Mouse (Mus musculus): ENCODE data around the gene C1rl. TPM values are rescaled to one million over a fixed set of nuclear protein-coding genes. Genes with fewer than 3 reads are reported as not detected.
"Not testable (repeated sequence)": the region's sequence is repeated elsewhere in the genome, so short reads cannot be mapped to it uniquely, and the experiment has no call there.

Gene C1rl
- total RNA-seq, 2 experiments from 2014 or later, result 0.09 to 0.42 TPM

DNA sequence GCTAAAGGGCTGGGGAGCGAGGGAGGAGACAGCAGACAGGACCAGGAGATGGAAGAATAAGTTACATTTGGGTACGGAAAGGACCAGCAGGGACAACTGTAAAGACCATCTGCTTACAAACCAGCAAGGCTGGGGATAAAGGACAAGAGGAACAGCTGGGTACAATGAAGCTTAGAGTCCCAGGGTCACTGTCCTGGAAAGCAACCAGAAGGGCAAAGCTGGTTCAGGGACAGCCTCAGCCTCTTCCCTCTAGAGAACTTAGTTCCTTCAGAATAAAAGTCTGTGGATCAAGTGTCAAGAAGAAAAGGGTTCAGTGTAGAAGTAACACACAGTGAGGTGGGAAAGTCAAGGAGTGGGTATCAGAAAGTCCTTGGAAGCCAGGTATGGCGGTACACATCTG, 21.8 kb upstream of the C1rl start:
- no peak for ATAC-seq (replicated peaks; ENCODE audit: low FRiP score, low TSS enrichment, poor library complexity, severe bottlenecking)

DNA sequence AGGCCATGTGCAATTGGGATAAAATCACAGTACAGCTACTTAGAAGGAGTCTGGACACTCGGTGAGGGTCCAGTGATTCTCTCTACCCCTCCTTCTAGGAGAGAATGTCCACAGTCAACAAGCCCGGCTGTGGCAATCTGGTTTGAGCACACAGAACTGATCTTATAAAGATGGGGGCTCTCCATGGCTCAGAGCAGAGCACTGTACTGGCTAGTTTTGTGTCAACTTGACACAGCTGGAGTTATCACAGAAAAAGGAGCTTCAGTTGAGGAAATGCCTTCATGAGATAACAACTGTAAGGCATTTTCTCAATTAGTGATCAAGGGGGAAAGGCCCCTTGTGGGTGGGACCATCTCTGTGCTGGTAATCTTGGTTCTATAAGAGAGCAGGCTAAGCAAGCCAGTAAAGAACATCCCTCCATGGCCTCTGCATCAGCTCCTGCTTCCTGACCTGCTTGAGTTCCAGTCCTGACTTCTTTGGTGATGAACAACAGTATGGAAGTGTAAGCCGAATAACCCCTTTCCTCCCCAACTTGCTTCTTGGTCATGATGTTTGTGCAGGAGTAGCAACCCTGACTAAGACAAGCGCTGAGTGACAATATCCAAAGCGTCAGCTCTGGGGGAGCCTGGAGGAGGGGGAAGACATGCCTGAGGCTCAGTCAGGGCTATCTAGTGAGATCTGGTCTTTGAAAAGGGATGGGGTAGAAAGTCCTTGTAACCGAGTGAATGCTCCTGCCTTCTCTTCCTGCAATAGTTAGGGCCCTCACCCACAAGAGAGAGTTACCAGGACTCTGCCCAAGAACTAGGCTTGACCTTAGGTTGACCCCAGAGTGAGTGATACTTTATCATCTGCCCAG, 20.9 kb upstream of the C1rl start:
- peak; percentile 66 for ATAC-seq (replicated peaks; ENCODE audit: low FRiP score, low TSS enrichment, poor library complexity, severe bottlenecking)

DNA sequence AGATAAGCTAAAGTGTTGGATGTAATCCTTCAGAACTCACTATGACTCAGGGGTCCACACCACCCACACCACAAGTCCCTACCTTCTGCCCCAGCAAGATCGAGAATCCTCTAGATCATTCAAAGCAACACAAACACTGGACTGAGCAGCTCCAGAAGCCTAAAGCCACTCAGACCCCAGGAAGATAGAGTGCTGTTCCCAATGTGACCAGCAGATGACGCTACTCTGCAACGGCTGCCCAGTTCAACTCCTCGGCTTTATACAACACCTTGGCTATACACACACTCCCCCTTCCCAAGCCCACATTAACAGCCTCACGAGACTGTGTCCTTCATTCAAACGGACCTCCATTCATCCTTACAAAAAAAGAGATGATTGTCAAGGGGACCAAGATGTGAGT, 20.1 kb upstream of the C1rl start:
- peak; percentile 58 for ATAC-seq (replicated peaks; ENCODE audit: low FRiP score, low TSS enrichment, poor library complexity, severe bottlenecking)

DNA sequence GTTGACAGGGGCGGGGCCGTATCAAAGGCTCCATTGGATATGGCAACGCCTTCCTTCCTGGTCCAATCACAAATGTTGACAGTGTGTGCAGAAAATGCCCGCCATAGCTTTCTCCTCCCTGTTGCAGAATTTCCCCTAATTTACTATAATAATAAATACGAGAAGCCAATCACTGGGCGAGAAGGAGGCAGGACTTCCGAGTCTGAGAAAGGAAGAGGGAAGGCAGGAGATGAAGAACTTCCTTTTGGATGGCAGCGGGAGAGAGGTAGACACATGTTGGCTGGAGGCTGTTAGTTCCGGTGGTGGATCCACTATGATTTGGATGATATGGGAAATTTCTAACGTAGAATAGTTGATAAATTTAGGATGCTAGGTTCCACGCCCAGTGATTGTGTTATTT, 18.3 kb upstream of the C1rl start:
- no peak for ATAC-seq (replicated peaks; ENCODE audit: low FRiP score, low TSS enrichment, poor library complexity, severe bottlenecking)

DNA sequence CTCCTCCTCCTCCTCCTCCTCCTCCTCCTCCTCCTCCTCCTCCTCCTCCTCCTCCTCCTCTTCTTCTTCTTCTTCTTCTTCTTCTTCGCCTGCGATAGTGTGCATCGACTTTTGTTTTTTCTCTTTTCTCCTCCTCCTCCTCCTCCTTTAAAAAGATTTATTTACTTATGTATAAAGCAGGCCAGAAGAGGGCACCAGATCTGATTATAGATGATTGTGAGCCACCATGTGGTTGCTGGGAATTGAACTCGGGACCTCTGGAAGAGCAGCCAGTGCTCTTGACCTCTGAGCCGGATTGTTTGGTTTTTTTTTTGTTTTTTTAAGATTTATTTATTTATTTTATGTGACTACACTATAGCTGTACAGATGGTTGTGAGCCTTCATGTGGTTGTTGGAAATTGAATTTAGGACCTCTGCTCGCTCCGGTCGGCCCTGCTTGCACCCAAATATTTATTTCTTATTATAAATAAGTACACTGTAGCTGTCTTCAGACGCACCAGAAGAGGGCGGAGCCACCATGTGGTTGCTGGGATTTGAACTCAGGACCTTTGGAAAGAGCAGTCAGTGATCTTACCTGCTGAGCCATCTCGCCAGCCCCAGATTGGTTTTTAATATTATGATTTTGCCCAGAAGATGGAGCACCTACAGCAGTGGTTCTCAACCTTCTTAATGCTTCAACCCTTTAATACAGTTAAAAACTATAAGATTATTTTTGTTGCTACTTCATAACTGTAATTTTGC, 17.4 kb upstream of the C1rl start:
- not testable (repeated sequence) for ATAC-seq (replicated peaks; ENCODE audit: low FRiP score, low TSS enrichment, poor library complexity, severe bottlenecking)

DNA sequence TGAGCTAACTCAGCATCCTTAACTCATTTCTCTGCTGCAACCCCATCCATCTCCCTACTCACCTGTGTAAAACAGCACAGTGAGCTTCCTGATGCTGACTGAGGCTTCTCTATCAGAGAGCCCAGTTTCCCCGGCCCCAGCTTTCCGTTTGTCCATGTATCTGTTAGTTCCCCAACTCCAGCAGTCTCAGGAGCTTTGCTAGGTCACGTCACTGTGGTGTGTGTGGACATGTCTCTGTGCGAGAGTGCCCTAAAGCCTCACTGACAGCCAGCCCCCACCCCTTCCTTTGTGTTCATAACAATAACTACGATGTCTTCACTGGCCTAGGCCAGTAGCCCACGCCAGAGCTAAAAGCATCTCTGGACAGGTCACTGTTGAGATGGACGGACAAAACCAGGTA, 16.7 kb upstream of the C1rl start:
- no peak for ATAC-seq (replicated peaks; ENCODE audit: low FRiP score, low TSS enrichment, poor library complexity, severe bottlenecking)

DNA sequence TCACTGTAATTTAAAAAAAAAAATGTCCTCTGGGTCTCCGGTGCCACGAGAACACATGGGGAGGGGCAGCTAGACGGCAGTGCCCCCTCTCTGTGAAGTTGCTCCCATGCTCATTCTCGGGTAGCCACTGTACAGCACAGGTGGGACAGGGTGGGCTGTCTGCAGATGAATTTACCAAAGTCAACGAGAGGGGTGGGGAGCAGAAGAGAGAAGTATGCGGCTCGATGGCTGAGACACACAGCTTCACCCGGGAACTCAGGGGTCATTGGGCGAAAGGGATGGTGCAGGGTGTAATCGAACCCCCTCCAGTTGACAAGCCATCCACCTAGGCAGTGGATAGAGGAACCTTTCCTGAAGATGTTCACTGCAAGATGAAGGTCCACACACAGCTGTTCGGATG, 16.1 kb upstream of the C1rl start:
- ATAC-seq (replicated peaks; ENCODE audit: low FRiP score, low TSS enrichment, poor library complexity, severe bottlenecking), result no peak

DNA sequence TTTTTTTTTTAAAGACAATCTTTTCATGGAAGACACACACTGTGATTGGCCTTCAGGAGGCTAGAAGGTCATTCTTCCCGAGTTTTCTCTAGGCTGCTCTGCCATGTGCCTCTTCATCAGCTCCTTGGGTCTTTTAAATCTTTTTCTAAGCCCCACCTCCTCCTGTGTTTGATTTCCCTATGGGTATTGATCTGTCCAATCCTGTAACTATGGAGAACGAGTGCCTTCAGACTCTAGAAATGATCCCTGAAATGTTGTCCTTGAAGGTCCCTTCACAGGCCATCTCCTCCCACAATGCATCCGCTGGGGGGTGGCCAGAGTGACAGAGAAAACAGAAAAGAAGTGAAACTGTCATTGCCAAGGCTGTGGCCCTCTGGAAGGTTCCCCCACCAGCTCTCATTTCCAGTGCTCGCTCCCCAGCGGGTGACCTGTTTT, 15.7 kb upstream of the C1rl start:
- ATAC-seq (replicated peaks; ENCODE audit: low FRiP score, low TSS enrichment, poor library complexity, severe bottlenecking), result no peak

DNA sequence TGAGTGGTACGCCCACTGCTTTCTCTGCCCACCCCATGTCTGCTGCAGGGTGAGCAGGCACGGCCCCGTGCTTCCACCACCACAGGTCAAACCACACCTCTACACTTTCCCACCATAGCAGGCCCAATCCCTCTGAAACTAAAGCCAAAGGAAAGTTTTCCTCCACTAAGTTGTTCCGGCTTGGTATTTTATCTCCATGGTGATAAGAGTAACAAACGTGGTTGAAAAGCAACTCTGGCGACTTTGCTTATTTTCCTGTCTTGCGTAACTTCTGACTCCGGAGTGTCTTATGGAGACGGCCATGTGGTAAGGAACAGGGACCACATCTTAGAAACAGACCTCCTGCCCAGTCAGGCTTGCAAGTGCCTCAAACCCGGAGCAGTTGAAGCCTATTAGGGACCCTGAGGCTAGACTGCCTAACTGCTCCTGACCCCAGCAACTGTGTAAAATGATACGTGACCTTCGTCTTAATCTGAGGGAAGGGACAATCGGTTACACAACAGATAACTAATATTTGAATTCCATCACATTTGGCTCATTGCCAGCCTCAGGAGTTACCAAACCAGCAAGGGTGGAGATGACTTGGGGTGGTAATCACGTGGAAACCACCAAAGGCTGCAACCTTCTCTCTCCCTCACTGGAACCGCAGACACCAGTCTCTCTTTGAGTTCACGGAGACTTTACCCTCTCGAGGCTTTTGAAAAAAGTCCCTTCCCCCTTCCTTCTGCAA, 14.8 kb upstream of the C1rl start:
- peak; percentile 66 for ATAC-seq (replicated peaks; ENCODE audit: low FRiP score, low TSS enrichment, poor library complexity, severe bottlenecking)

DNA sequence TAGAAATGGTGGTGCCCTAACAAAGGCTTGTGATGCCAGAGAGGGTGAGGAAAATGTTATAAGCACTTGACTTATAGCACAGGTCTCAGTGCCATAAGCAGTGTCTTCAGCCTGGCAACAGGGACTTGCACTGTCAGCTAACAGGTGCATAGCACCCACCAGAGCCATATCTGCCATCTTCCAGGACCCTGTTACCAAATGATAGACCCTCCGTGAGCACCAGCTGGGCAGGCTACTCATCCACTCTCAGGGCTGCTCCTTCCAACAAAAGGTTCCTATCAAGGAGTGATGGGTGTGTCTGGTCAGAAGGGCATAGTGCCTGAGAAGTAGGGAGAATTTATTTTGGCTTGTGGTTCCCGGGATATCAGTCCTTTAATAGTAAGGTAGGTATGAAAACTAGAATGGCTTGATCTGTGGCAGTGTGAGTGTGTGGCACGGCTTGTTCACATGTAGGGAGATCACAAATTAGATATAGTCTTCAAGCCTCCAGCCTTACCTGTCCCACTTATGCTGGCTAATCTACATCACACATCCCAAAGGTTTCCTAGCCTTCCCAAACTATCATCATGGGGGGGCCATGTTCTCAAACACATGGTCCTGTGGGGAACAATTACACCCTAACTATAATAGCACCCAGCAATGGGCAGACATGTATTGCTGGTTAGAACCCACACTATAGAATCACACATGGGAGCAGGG, 13.9 kb upstream of the C1rl start:
- ATAC-seq (replicated peaks; ENCODE audit: low FRiP score, low TSS enrichment, poor library complexity, severe bottlenecking), result peak; percentile 32

DNA sequence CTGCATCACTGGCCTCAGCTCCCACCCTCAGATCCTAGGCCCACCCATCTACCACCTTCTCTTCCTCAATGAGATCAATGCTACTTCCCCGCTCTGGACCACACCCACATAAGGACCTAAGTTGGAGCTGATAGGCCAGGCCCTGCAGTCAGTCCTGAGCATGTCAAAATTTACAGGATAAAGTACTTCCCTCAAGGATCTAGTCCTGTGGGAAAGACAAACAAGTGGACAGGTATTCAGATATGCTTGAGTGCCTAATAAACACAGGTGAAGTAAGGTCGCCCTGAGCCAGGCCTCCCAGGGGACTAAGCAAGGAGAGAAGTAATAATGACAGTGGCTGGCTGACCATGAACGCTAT, 13.4 kb upstream of the C1rl start:
- no peak for ATAC-seq (replicated peaks; ENCODE audit: low FRiP score, low TSS enrichment, poor library complexity, severe bottlenecking)

DNA sequence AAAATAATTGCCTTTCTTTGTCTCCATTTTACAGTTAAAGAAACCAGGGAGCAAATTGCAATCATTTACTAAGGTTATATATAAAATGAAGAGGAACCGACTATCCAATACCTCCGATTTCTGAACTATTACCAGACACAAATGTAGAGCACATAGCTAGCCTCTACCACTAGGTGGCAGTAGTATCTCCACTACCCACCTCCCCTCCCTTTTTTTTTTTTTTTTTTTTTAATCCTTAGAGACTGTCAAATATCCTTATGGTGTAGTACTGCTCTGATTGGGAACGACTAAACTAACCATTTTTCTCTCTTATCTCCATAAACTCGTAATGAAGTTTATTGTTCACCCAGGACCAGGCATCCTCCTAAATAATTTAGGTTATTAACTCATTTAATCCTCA, 12.6 kb upstream of the C1rl start:
- 0 out of 2 replicates have a peak, but pooled peaks have one; percentile 16 for ATAC-seq (replicated peaks; ENCODE audit: low FRiP score, low TSS enrichment, poor library complexity, severe bottlenecking)

DNA sequence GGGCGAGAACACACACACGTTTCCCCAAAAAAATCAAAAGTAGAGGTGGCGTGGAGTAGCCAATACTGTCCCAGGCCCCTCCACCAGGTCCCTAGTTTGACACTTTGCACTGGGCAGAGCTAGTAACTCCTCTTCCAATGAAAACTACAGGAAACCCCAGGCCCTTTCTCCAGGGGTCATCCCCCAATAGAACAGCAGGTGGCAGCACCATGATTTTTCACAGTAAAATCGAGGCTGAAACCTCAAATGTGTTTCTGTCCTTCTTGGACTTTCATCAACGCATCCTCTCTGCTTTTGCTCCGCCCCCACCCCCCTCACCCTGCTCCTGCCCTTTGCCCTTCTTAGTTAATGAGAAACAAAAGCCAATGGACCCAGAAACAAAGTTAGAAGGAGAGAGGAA, 11.3 kb upstream of the C1rl start:
- peak; percentile 44 for ATAC-seq (replicated peaks; ENCODE audit: low FRiP score, low TSS enrichment, poor library complexity, severe bottlenecking)

DNA sequence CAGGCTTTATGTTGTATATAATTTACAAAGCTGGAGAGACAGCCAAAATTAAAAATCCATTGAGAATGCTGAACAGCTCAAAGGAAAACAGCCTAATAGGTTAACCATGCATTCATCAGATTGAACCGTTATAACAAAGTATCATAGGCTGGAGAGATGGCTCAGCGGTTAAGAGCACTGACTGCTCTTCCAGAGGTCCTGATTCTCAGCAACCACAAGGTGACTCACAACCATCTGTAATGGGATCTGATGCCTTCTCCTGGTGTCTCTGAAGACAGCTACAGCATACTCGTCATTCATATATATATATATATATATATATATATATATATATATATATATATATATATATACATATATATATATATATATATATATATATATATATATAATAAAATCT, 9.1 kb upstream of the C1rl start:
- ATAC-seq (replicated peaks; ENCODE audit: low FRiP score, low TSS enrichment, poor library complexity, severe bottlenecking), result not testable (repeated sequence)

DNA sequence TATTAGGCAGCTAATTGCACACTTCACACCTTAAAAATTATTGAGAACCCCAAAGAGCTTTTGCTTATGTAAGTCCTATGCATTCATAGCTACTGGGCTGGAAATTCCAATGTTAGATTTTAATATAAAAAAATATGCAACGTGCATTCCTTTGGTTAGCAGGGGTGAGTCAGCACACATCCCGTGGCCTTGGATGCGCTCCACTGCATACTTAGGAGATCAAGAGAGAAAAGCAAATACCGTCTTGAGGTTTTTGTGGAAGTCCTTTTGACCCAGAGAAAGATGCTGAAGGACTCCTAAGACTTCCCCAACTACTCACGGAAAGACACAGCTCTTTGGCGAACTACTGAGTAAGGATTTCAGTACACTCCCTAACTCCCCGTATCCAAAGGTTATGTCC, 8.1 kb upstream of the C1rl start:
- ATAC-seq (replicated peaks; ENCODE audit: low FRiP score, low TSS enrichment, poor library complexity, severe bottlenecking), result no peak

DNA sequence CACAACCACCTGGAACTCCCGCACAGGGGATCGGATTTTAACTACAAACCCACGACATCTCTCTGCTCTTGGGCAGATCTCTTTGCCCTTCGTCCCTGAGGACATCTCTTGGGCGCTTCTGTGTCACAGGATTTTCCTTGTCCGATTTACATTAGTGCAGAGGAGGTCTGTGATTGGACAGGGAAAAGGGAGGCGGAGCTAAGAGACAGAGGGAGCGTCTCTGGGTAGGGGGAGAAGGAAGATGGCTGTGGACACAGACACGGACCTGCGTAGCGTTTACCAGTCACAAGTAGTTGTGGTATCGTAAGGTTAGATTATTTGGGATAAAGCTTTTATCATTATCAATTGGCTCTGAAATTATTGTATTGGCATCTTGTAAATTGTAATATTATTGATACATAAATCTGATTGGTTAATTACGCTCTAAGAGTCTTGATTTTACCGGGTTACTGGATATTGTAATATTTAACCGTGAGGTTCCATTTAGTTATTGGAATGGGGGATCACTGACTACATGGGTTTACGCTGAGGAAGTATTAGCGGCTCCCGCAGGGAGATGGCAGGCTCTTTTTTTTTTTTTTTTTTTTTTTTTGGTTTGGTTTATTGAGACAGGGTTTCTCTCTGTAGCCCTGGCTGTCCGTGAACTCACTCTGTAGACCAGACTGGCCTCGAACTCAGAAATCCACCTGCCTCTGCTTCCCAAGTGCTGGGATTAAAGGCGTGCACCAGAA, 7.3 kb upstream of the C1rl start:
- no peak for ATAC-seq (replicated peaks; ENCODE audit: low FRiP score, low TSS enrichment, poor library complexity, severe bottlenecking)

DNA sequence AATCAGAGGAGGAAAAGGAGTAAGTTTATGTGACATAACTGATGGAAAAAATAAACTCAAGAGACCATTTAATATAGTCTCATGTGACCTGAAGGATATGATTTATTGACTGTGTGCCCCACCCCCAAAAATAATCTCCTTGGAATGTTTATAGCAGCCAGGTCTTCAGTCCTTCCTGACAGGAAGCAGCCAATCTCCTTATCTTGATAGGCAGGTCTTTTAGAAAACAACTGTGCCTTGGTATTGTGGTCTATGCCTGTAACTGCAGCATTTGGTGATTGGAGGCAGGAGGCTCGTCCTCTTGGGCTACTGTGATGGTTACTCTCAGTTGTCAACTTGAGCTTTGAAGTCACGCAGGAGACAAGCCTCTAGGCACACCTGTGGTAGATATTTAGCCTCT, 5.4 kb upstream of the C1rl start:
- ATAC-seq (replicated peaks; ENCODE audit: low FRiP score, low TSS enrichment, poor library complexity, severe bottlenecking), result peak; percentile 68; the same call in 1 of the 2 replicates

DNA sequence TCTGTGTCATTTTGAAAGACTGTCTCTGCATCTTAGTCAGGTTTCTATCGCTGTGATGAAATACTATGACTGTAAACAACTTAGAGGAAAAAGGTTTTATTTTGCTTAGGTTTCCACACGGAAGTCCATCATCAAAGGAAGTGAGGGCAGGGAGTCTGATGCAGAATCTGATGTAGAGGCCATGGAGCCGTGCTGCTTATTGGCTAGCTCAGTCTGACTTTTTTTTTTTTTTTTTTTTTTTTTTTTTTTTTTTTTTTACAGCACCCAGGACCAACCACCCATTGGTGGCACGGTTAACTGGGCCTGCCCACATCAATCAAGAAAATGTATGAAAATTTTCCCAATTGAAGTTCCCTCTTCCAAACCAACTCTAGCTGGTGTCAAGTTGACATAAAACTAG, 4.0 kb upstream of the C1rl start:
- no peak for ATAC-seq (replicated peaks; ENCODE audit: low FRiP score, low TSS enrichment, poor library complexity, severe bottlenecking)

DNA sequence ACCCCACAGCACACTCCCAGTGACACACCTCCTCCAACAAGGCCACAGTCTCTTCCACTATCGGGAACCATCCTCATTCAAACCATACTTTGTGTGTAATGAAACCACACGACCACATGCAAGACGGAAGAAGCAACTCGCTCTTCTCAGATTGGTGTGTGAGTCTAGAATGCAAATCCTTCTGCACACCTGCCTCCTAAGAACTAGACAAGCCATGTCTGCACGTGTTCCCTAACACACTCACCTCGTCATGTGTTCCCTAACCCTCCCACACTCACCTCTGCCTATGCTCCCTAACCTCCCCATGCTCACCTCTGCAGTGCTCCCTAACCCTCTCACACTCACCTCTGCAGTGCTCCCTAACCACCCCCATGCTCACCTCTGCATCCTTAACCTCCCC, 1.5 kb upstream of the C1rl start:
- ATAC-seq (replicated peaks; ENCODE audit: low FRiP score, low TSS enrichment, poor library complexity, severe bottlenecking), result no peak

Data from megakaryocyte-erythroid progenitor cell, adult 5-6 weeks (primary cell).